Mouse (Mus musculus) kidney, postnatal 14 days (tissue): ENCODE results near the gene Ovgp1.
"Not testable (repeated sequence)": the region's sequence is repeated elsewhere in the genome, so short reads cannot be mapped to it uniquely, and the experiment has no call there.

Experiments used
- DNase-seq: peaks from one replicate; pipeline ENCODE4 v3.0.0; 2022; ENCODE audit warnings: mixed read lengths

Ovgp1 gene

GRCm38 (mm10) chr3:106000707-106001375 is 27.3 kb downstream of the Ovgp1 start:
- no peak for DNase-seq

GRCm38 (mm10) chr3:106001416-106002370 is 28.2 kb downstream of the Ovgp1 start:
- DNase-seq = peak; percentile 43

DNA sequence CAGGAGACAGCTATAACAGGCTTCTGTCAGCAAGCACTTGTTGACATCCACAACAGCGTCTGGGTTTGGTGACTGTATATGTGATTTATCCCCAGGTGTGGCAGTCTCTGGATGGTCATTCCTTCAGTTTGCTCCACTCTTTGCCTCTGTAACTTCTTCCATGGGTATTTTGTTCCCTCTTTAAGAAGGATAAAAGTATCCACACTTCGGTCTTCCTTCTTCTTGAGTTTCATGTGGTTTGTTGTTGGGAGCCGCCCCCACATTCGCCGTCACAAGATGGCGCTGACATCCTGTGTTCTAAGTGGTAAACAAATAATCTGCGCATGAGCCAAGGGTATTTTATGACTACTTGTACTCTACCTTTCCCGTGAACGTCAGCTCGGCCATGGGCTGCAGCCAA is 29.8 kb downstream of the Ovgp1 start:
- DNase-seq = not testable (repeated sequence)

GRCm38 (mm10) chr3:106014546-106014945 is 41.0 kb downstream of the Ovgp1 start, which contains the start of gene Pifo:
TSS of gene Pifo (minus strand) at chr3:106014646.
- no peak for DNase-seq

GRCm38 (mm10) chr3:106021840-106022239 is 48.3 kb downstream of the Ovgp1 start:
- no peak for DNase-seq

- no peak for DNase-seq
Measured at GRCm38 (mm10) chr3:106024135-106024534, 50.6 kb downstream of the Ovgp1 start.

DNA sequence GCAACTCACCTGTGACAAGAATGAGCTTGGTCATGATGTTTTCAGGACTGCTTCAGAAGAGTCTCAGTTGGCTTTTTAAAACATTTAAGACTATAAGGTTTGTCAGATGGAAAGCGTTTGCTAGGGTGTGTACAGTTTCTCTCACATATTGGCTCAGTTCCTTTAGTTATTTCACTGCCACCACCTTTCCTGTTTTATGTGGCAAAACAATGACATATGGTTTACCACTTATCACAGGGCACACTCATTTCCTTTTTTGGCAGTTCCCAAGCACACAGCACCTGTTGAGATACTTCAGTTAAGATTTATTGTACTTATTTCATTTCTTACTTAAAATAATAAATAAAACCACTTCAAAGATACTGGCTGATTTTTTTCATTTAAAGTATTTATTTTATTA is 59.3 kb downstream of the Ovgp1 start, which contains the start of gene Chil5:
TSS of gene Chil5 (minus strand) at position 34 of the 400 bp plus-strand sequence.
- no peak for DNase-seq
